Mouse (Mus musculus) kidney, postnatal 0 days (tissue): ENCODE measurements at regions not wholly inside any gene's neighbourhood (a gene's known extent, or its start where the extent isn't known, plus 50 kb on each side); places are given as distances from the start of the nearest gene placed in this dataset.

ENCODE experiments used
- ATAC-seq: fragments of 200-750 bp; cut with Nextera tagmentation; replicated peaks from 2 replicates; pipeline ENCODE4 v1.8.0; 2017; ENCODE audit warnings: low read depth, moderate number of reproducible peaks, moderate TSS enrichment, moderate library complexity; ENCODE audit not compliant: low FRiP score
- DNase-seq: peaks from one replicate; pipeline ENCODE4 v3.0.0-alpha.2; 2016; ENCODE audit warnings: low spot score
- H3K27ac ChIP-seq: fragments of 300-500 bp; sonication (generic); 2 replicates; pipeline ENCODE4 v1.5.1; 2014; ENCODE audit warnings: mild to moderate bottlenecking
- H3K27me3 ChIP-seq: fragments of 300-500 bp; sonication (generic); 2 replicates; pipeline ENCODE4 v1.6.1; 2014; ENCODE audit warnings: low read length, mixed read lengths; ENCODE audit not compliant: insufficient read depth
- H3K36me3 ChIP-seq: fragments of 300-500 bp; sonication (generic); 2 replicates; pipeline ENCODE4 v1.6.1; 2014; ENCODE audit warnings: low read length, mixed read lengths; ENCODE audit not compliant: insufficient read depth
- H3K4me1 ChIP-seq: fragments of 300-500 bp; sonication (generic); replicated peaks from 2 replicates; pipeline ENCODE4 v1.6.1; 2014; ENCODE audit warnings: antibody characterized with exemption, low read length, mixed read lengths; ENCODE audit not compliant: insufficient read depth
- H3K4me2 ChIP-seq: fragments of 300-500 bp; sonication (generic); 2 replicates; pipeline ENCODE4 v1.6.1; 2014; ENCODE audit warnings: mild to moderate bottlenecking, low read length, moderate library complexity, mixed read lengths
- H3K4me3 ChIP-seq: fragments of 300-500 bp; sonication (generic); replicated peaks from 2 replicates; pipeline ENCODE4 v1.5.1; 2014; ENCODE audit warnings: low read depth, low read length
- H3K9ac ChIP-seq: fragments of 300-500 bp; sonication (generic); 2 replicates; pipeline ENCODE4 v1.6.1; 2014; ENCODE audit warnings: low read depth, low read length
- H3K9me3 ChIP-seq: fragments of 300-500 bp; sonication (generic); replicated peaks from 2 replicates; pipeline ENCODE4 v1.6.1; 2016; ENCODE audit warnings: low read length, inconsistent platforms, mixed read lengths
- CTCF ChIP-seq: IDR thresholded peaks from 2 replicates; pipeline ENCODE4 v1.5.1; 2016; ENCODE audit warnings: antibody characterized with exemption, low read depth, mild to moderate bottlenecking, moderate library complexity
- WGBS: fragments of 180-500 bp; shearing (Covaris S2); extraction: QIAGEN DNeasy Blood & Tissue Kit; methylation state at CpG from one replicate; pipeline ENCODE4 v1.1.7; 2014; 5-methylcytosine and 5-hydroxymethylcytosine counted together

- no peaks in the 10 kb centered on the region for H3K27me3 ChIP-seq
- no peak overlapping the region for H3K27ac ChIP-seq
- H3K9ac ChIP-seq: no peak overlapping the region
- WGBS: 53% methylated on average over 5 of the region's 5 CpGs
- no peaks in the 10 kb centered on the region for H3K9me3 ChIP-seq
- H3K4me2 ChIP-seq: no peak overlapping the region
- 0 out of 2 replicates have a peak, but pooled peaks cover 7% of the 10 kb centered on the region for H3K4me1 ChIP-seq
- DNase-seq (no peak), ATAC-seq (no peak)
- no peak overlapping the region for H3K4me3 ChIP-seq
- no peak for TF ChIP-seq CTCF
- no peaks in the 10 kb centered on the region for H3K36me3 ChIP-seq
These were observed 117.6 kb downstream of the Foxa2 start for GRCm38 (mm10) chr2:147929031-147929711.

GRCm38 (mm10) chr2:147927792-147928670 lies 118.7 kb downstream of the Foxa2 start:
- ATAC-seq (peak; percentile 93), DNase-seq (peak; percentile 79)
- WGBS: 10% methylated on average over 10 of the region's 10 CpGs
- peak; percentile 18; the same call in 1 of the 2 replicates for TF ChIP-seq CTCF
- Histone ChIP-seq H3K27ac (no peak overlapping the region), H3K9me3 (no peaks in the 10 kb centered on the region), H3K36me3 (no peaks in the 10 kb centered on the region), H3K4me3 (no peak overlapping the region), H3K27me3 (no peaks in the 10 kb centered on the region), H3K9ac (no peak overlapping the region), H3K4me1 (0 out of 2 replicates have a peak, but pooled peaks cover 7% of the 10 kb centered on the region), H3K4me2 (no peak overlapping the region; the same call in 1 of the 2 replicates)

- TF ChIP-seq CTCF: no peak
- no peak overlapping the region for H3K27ac ChIP-seq
- no peak overlapping the region for H3K4me3 ChIP-seq
- H3K9me3 ChIP-seq: no peaks in the 10 kb centered on the region
- no peaks in the 10 kb centered on the region for H3K36me3 ChIP-seq
- 87% methylated on average over 3 of the region's 3 CpGs for WGBS
- ATAC-seq (no peak), DNase-seq (no peak)
- H3K4me2 ChIP-seq: no peak overlapping the region
- H3K4me1 ChIP-seq: 0 out of 2 replicates have a peak, but pooled peaks cover 7% of the 10 kb centered on the region
- no peaks in the 10 kb centered on the region for H3K27me3 ChIP-seq
- H3K9ac ChIP-seq: no peak overlapping the region
These were observed 119.9 kb downstream of the Foxa2 start for GRCm38 (mm10) chr2:147926861-147927260.

- Histone ChIP-seq H3K4me2 (no peak overlapping the region), H3K36me3 (no peaks in the 10 kb centered on the region), H3K9ac (no peak overlapping the region), H3K9me3 (no peaks in the 10 kb centered on the region), H3K27me3 (no peaks in the 10 kb centered on the region; the same call in 1 of the 2 replicates), H3K4me1 (no peaks in the 10 kb centered on the region), H3K4me3 (no peak overlapping the region), H3K27ac (no peak overlapping the region)
- ATAC-seq: no peak
- no peak for TF ChIP-seq CTCF
- 79% methylated on average over 6 of the region's 6 CpGs for WGBS
- DNase-seq: no peak
These were observed 139.4 kb downstream of the Foxa2 start for GRCm38 (mm10) chr2:147907341-147907740.

GRCm38 (mm10) chr2:147905759-147906740 lies 140.7 kb downstream of the Foxa2 start:
- ATAC-seq: peak; percentile 63; the same call in 1 of the 2 replicates
- TF ChIP-seq CTCF: no peak
- no peaks in the 10 kb centered on the region for H3K36me3 ChIP-seq

GRCm38 (mm10) chr2:147905118-147905517 lies 141.7 kb downstream of the Foxa2 start:
- no peak for TF ChIP-seq CTCF
- no peak overlapping the region for H3K9ac ChIP-seq
- H3K4me3 ChIP-seq: no peak overlapping the region
- H3K9me3 ChIP-seq: no peaks in the 10 kb centered on the region
- no peak for ATAC-seq
- 20% methylated on average over 3 of the region's 3 CpGs for WGBS
- H3K27ac ChIP-seq: no peak overlapping the region
- H3K4me1 ChIP-seq: no peaks in the 10 kb centered on the region
- H3K4me2 ChIP-seq: no peak overlapping the region
- no peak for DNase-seq
- no peaks in the 10 kb centered on the region; the same call in 1 of the 2 replicates for H3K27me3 ChIP-seq
- H3K36me3 ChIP-seq: no peaks in the 10 kb centered on the region

More at GRCm38 (mm10) chr2:147905759-147906740, 140.7 kb downstream of the Foxa2 start:
- WGBS: 10% methylated on average over 19 of the region's 19 CpGs
- no peak overlapping the region for H3K4me3 ChIP-seq
- H3K9me3 ChIP-seq: no peaks in the 10 kb centered on the region
- DNase-seq: peak; percentile 4
- H3K4me2 ChIP-seq: no peak overlapping the region
- no peak overlapping the region for H3K9ac ChIP-seq
- H3K27me3 ChIP-seq: no peaks in the 10 kb centered on the region; the same call in 1 of the 2 replicates
- H3K27ac ChIP-seq: no peak overlapping the region
- no peaks in the 10 kb centered on the region for H3K4me1 ChIP-seq
